Mouse (Mus musculus) CD4-positive, CD25-positive, alpha-beta regulatory T cell, adult 9 weeks (primary cell): ENCODE data around the gene Prokr2. TPM values are rescaled to one million over a fixed set of nuclear protein-coding genes. Genes with fewer than 3 reads are reported as not detected.

Experiments used
- polyA plus RNA-seq: library from polyadenylated mRNA; unstranded; fragments of 100-300 nt; shearing (Covaris generic); gene quantifications from one replicate; pipeline ENCODE4 v1.2.1, GENCODE M21; 2017

The Prokr2 gene
- 0.09 TPM for polyA plus RNA-seq

DNA sequence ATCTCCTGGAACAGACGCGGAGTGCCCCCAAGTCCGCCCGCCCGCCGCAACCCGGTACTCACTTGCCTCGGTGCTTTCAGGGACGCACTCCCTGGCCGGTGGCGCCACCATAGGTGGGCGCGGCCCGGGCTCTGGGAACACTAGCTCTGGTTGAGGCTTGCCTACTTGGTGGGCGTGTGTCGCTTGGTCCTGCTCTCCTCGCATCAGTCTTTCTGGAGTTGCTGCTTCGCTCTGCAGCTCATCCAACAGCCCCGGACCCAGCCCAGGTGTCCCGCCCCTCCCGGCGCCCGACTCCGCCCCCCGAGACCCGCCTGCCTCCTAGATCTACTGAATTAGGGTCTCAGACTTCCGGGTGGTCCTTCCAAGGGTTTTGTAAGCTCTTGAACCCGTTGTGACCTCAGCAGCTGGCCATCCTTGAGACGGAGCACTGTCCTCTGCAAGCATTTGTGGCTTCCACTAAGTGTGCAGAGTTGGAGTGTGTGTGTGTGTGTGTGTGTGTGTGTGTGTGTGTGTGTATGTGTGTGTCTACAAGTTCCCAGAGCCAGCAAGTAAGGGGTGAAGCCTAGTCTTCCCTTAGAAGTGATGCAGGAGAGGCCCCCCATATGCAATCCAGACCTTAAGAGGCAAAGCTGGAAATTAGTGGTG lies at the start of gene Prokr2:
Prokr2 (minus strand) TSS at position 254 of the 645 bp plus-strand sequence.

Other genes with a start within 250 kb of the Prokr2 start
- gene Slc23a2, start 240.3 kb downstream of the Prokr2 start, polyA plus RNA-seq: 29.9 TPM
- gene Tmem230, start 137.6 kb downstream of the Prokr2 start, polyA plus RNA-seq: 53.8 TPM
- 187 TPM for gene Pcna, start 132.1 kb downstream of the Prokr2 start, polyA plus RNA-seq
- gene Cds2, start 122.3 kb downstream of the Prokr2 start, polyA plus RNA-seq: 17.9 TPM
- 78.1 TPM for gene Gpcpd1, start 202.3 kb upstream of the Prokr2 start, polyA plus RNA-seq